Mouse (Mus musculus) neutrophil, adult 83 days (primary cell): ENCODE measurements around the gene Adck2. TPM values are rescaled to one million over a fixed set of nuclear protein-coding genes. Genes with fewer than 3 reads are reported as not detected.

Source experiments
- total RNA-seq, 2 experiments: library from RNA; stranded (reverse); gene quantifications; one replicate each; pipeline ENCODE4 v1.2.4; 2023

Gene Adck2
- total RNA-seq: 10 to 100 TPM; 19.0 to 22.1 TPM

GRCm38 (mm10) chr6:39573791-39574554, at the start of gene Adck2:
Adck2 (plus strand) TSS chr6:39573873.

GRCm38 (mm10) chr6:39557723-39558261, 15.9 kb upstream of the Adck2 start, which contains the start of gene Dennd2a:
Dennd2a (minus strand) TSS chr6:39557867.

DNA sequence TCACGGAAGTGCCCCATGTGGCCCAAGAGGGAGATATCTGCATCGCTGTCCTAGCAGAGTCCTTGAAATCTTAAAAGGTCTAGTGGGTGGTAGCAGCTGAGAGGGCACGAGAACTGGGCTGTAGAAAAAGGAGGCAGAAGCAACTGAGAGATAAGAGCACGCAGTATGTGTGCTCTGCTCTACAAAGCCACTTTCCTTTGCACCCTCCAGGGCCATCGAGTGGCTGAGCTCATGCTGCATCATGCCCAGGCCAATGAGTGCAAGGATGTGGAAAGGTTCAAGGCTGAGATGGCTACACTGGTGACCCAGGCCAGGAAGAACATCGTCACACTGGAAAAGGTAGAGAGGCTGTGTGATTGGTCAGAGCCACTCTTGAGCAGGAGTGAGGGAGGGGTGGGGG, 11.8 kb downstream of the Adck2 start, which contains the start of gene Gm42420:
TSS of gene Gm42420 (plus strand) at position 237 of the 400 bp plus-strand sequence.

GRCm38 (mm10) chr6:39592401-39593214, 18.9 kb downstream of the Adck2 start, which contains the start of gene Ndufb2:
Ndufb2 (plus strand) TSS chr6:39592574.

Other genes with a start within 250 kb of the Adck2 start
- gene Slc37a3, start 196.2 kb upstream of the Adck2 start, total RNA-seq: 10 to 100 TPM; 34.1 to 64.7 TPM
- 1 to 10 TPM; 2.1 to 2.8 TPM for gene Rab19, start 192.7 kb upstream of the Adck2 start, total RNA-seq
- gene Mkrn1, start 153.4 kb upstream of the Adck2 start, total RNA-seq: 100 to 1,000 TPM; 131 to 139 TPM
- gene Dennd2a, start 16.0 kb upstream of the Adck2 start, total RNA-seq: 1 to 10 TPM; 5.9 to 6.9 TPM
- gene Gm42420, start 11.9 kb downstream of the Adck2 start, total RNA-seq: not detected
- 10 to 100 TPM; 33.4 to 35.4 TPM for gene Ndufb2, start 18.7 kb downstream of the Adck2 start, total RNA-seq
- gene Braf, start 151.6 kb downstream of the Adck2 start, total RNA-seq: 10 to 100 TPM; 71.6 to 80.2 TPM
- 10 to 100 TPM; 27.4 to 32.6 TPM for gene Mrps33, start 237.1 kb downstream of the Adck2 start, total RNA-seq